Mouse (Mus musculus): Measurements from ENCODE around the gene Ttc17. TPM values are rescaled to one million over a fixed set of nuclear protein-coding genes. Genes with fewer than 3 reads are reported as not detected.

Ttc17 gene
- polyA plus RNA-seq, 1 experiment from 2014 or later = 13.7 TPM

DNA sequence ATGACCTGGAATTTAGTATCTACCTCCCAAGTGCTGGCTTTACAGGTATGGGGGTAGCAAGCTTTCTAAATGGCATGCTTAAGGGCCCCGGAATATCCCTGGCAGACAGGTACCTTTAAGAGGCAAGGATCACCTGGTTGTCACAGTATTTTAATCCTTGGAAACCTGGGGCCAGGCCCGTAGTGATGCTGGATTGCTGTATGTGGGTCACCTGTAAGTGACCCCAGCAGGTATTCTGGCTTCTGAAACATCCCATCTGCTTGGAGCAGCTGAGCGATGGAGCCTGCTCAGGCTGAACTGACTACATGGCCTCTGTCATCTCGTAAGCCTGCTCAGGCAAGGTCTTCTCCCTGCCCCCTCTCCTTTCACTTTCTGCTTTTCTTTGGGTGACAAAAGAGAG lies 130.4 kb downstream of the Ttc17 start:
- no peak overlapping the region for H3K4me3 ChIP-seq (ENCODE audit: low read depth, low read length)
- WGBS = 70% methylated on average over 4 of the region's 4 CpGs
- H3K4me2 ChIP-seq (replicated peaks; ENCODE audit: low read depth, low read length) = no peak overlapping the region
- DNase-seq (ENCODE audit: low spot score) (no peak), ATAC-seq (no peak)
- H3K4me1 ChIP-seq (ENCODE audit: insufficient read depth, low read depth, low read length) = no peaks in the 10 kb centered on the region; the same call in 1 of the 2 replicates
- no peak overlapping the region for H3K27ac ChIP-seq (ENCODE audit: low read length)
- H3K27me3 ChIP-seq (replicated peaks; ENCODE audit: insufficient read depth, low read length) = 0 out of 2 replicates have a peak, but pooled peaks cover 3% of the 10 kb centered on the region
- H3K9ac ChIP-seq (replicated peaks; ENCODE audit: low read depth) = no peak overlapping the region
- no peaks in the 10 kb centered on the region for H3K9me3 ChIP-seq (ENCODE audit: low read length)
- no peaks in the 10 kb centered on the region for H3K36me3 ChIP-seq (ENCODE audit: insufficient read depth, low read length)
- TF ChIP-seq CTCF (IDR thresholded peaks at IDR 0.05) (no peak), EP300 (IDR thresholded peaks at IDR 0.05) (no peak)

DNA sequence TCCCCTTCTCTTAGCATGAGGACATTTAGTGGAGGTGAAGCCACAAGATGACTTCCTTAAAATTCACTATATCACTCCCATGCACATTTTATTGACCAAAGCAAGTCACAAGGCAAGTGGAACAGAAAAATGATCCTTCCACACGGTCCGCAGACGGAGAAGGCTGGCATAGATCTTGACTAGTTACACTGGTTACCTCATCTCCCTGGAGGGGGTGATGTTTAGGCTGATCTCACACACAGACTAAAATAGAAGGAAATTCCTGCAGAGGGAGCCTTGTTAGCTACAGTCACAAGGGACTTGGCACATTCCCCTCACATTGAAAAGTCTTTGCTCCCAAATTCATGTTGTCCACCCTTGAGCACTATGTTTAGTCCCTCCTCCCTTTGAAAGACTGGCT lies 130.8 kb downstream of the Ttc17 start:
- Histone ChIP-seq H3K4me2 (replicated peaks; ENCODE audit: low read depth, low read length) (no peak overlapping the region), H3K27ac (ENCODE audit: low read length) (no peak overlapping the region), H3K9me3 (ENCODE audit: low read length) (no peaks in the 10 kb centered on the region), H3K9ac (replicated peaks; ENCODE audit: low read depth) (no peak overlapping the region), H3K4me1 (ENCODE audit: insufficient read depth, low read depth, low read length) (no peaks in the 10 kb centered on the region; the same call in 1 of the 2 replicates), H3K4me3 (ENCODE audit: low read depth, low read length) (no peak overlapping the region), H3K36me3 (ENCODE audit: insufficient read depth, low read length) (no peaks in the 10 kb centered on the region), H3K27me3 (replicated peaks; ENCODE audit: insufficient read depth, low read length) (0 out of 2 replicates have a peak, but pooled peaks cover 3% of the 10 kb centered on the region)
- no peak for TF ChIP-seq CTCF (IDR thresholded peaks at IDR 0.05)
- no peak for TF ChIP-seq EP300 (IDR thresholded peaks at IDR 0.05)
- 77% methylated on average over 3 of the region's 3 CpGs for WGBS
- ATAC-seq (no peak), DNase-seq (ENCODE audit: low spot score) (no peak)

DNA sequence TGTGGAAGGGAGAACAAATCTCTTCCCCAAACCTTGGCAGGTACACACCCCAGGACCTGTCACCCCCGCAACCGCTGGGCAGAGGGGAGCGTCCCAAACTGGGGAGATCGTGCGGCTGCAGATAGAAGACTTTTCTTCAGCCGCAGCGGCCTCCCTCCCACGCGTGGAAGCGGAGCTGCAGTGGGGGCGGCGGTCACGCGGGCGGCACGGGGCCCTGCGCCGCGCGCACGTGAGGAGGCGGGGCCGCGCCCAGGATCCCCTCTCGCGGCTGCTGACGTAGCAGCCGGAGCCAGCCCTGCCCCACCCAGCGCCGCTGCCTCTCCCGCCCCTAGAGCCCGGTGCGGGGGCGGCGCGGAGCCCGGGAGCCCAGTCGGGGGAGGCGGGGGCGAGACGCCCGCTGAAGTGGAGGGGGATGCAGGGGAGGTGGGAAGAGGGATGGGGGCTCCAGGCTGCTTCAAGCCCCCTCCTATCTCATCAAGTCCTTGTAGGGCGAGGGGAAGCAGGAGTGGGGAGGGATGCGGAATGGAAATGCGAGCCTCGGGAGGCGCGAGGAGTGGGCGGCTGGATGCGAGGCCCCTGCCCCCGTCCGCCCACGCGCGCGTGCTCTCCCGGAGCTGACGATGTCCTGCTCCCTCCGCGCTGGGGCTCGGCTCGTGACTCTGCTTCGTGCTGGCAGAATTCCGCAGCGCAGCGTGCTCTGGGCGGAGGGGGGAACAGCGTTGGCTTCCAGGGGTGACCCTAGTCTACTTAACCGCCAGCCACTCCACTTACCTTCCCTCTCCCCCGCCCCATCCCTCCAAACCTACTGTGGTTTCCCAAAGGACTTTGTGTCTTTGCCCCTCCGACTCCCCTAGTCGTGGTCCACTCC lies 133.1 kb downstream of the Ttc17 start:
- WGBS = under 1% methylated on average over 50 of the region's 72 CpGs
- peak; percentile 65 for DNase-seq (ENCODE audit: low spot score)
- no peaks in the 10 kb centered on the region for H3K9me3 ChIP-seq (ENCODE audit: low read length)
- 0 out of 2 replicates have a peak, but pooled peaks cover 3% of the 10 kb centered on the region for H3K27me3 ChIP-seq (replicated peaks; ENCODE audit: insufficient read depth, low read length)
- ATAC-seq = peak; percentile 91
- H3K27ac ChIP-seq (ENCODE audit: low read length) = no peak overlapping the region
- H3K36me3 ChIP-seq (ENCODE audit: insufficient read depth, low read length) = no peaks in the 10 kb centered on the region
- H3K4me2 ChIP-seq (replicated peaks; ENCODE audit: low read depth, low read length) = peak overlapping the region; percentile 99
- H3K4me1 ChIP-seq (ENCODE audit: insufficient read depth, low read depth, low read length) = no peaks in the 10 kb centered on the region; the same call in 1 of the 2 replicates
- TF ChIP-seq EP300 (IDR thresholded peaks at IDR 0.05) (no peak), CTCF (IDR thresholded peaks at IDR 0.05) (no peak)
- H3K9ac ChIP-seq (replicated peaks; ENCODE audit: low read depth) = peak overlapping the region; percentile 26; the same call in 1 of the 2 replicates
- peak overlapping the region; percentile 51 for H3K4me3 ChIP-seq (ENCODE audit: low read depth, low read length)

DNA sequence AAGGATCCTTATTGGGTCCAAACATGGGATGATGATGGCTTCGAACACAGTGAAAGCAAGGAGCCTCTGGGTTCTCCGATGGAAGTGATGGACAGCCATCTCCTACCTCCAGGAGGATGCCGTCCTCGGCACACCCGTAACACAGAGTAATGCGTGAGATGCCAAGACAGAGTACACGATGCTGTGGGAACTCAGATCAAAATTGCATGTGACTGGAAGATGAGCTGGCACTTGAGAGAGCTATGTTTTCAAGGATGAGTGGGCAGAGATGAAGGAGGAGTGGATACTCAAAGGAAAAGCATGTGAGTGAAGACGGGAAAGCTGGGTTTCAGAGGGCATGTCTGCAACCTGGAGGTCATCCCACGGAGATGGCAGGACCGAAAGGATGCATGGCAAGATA lies 135.3 kb downstream of the Ttc17 start:
- WGBS = 84% methylated on average over 10 of the region's 10 CpGs
- H3K4me2 ChIP-seq (replicated peaks; ENCODE audit: low read depth, low read length) = no peak overlapping the region
- H3K9ac ChIP-seq (replicated peaks; ENCODE audit: low read depth) = no peak overlapping the region
- H3K4me3 ChIP-seq (ENCODE audit: low read depth, low read length) = no peak overlapping the region
- no peak for DNase-seq (ENCODE audit: low spot score)
- 0 out of 2 replicates have a peak, but pooled peaks cover 3% of the 10 kb centered on the region for H3K27me3 ChIP-seq (replicated peaks; ENCODE audit: insufficient read depth, low read length)
- no peaks in the 10 kb centered on the region for H3K36me3 ChIP-seq (ENCODE audit: insufficient read depth, low read length)
- TF ChIP-seq EP300 (IDR thresholded peaks at IDR 0.05) (no peak), CTCF (IDR thresholded peaks at IDR 0.05) (no peak)
- no peaks in the 10 kb centered on the region for H3K9me3 ChIP-seq (ENCODE audit: low read length)
- no peaks in the 10 kb centered on the region; the same call in 1 of the 2 replicates for H3K4me1 ChIP-seq (ENCODE audit: insufficient read depth, low read depth, low read length)
- no peak overlapping the region for H3K27ac ChIP-seq (ENCODE audit: low read length)
- no peak for ATAC-seq

DNA sequence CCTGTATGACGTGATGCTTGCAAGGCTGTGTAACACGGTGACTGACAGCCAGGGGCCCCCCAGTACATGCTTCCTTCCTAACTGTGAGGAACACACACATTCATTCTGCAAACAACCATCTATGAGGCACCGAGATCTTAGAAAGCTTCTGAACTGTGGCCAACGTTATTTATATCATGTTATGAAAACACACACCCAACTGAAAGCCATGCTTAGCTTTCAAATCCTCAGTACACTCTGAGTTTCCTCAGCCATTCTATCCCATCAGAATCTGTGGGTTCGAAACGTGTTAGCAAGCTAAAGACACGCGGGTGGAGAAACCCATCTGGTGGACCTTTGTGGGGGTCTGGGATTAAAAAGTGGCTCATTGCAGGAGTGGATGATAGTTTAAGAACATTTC lies 137.7 kb downstream of the Ttc17 start:
- ATAC-seq (no peak), DNase-seq (ENCODE audit: low spot score) (no peak)
- no peak overlapping the region for H3K27ac ChIP-seq (ENCODE audit: low read length)
- no peaks in the 10 kb centered on the region for H3K9me3 ChIP-seq (ENCODE audit: low read length)
- TF ChIP-seq CTCF (IDR thresholded peaks at IDR 0.05) (no peak), EP300 (IDR thresholded peaks at IDR 0.05) (no peak)
- WGBS = 68% methylated on average over 8 of the region's 8 CpGs
- no peak overlapping the region for H3K9ac ChIP-seq (replicated peaks; ENCODE audit: low read depth)
- no peaks in the 10 kb centered on the region for H3K36me3 ChIP-seq (ENCODE audit: insufficient read depth, low read length)
- H3K27me3 ChIP-seq (replicated peaks; ENCODE audit: insufficient read depth, low read length) = 0 out of 2 replicates have a peak, but pooled peaks cover 3% of the 10 kb centered on the region
- H3K4me3 ChIP-seq (ENCODE audit: low read depth, low read length) = no peak overlapping the region
- peaks cover 5% of the 10 kb centered on the region; the same call in 1 of the 2 replicates for H3K4me1 ChIP-seq (ENCODE audit: insufficient read depth, low read depth, low read length)
- no peak overlapping the region for H3K4me2 ChIP-seq (replicated peaks; ENCODE audit: low read depth, low read length)

DNA sequence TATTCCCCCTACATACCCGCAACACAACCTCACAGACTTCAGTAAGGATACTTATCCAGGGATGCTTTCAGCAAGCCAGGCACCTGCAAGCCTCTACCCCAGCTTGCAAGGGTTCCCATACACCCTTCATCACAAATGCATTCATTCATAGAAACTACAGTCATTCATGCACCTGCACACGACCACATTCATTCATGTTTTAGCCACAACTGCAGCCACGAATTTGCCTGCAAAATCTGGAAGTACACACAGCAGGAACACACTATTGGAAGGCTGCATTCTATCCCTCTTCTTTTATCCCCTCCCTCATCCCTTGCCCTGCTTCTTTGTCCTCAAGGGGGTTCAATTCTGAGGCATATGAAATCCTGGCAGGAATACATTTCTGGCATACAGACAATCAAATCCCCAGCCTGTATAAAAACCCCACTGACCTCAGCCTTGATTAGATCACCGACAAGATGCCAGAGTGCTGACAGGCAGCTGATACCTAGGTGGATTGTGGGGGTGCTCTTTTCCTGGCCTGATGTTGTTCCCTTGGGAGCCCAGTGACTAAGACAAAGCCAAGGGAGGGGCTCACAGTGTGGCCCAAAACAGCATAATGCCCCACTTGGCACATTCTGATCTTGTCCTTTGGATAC lies 139.2 kb downstream of the Ttc17 start:
- Histone ChIP-seq H3K36me3 (ENCODE audit: insufficient read depth, low read length) (no peaks in the 10 kb centered on the region), H3K4me2 (replicated peaks; ENCODE audit: low read depth, low read length) (no peak overlapping the region), H3K9me3 (ENCODE audit: low read length) (no peaks in the 10 kb centered on the region), H3K9ac (replicated peaks; ENCODE audit: low read depth) (no peak overlapping the region), H3K4me1 (ENCODE audit: insufficient read depth, low read depth, low read length) (0 out of 2 replicates have a peak, but pooled peaks cover 5% of the 10 kb centered on the region), H3K27me3 (replicated peaks; ENCODE audit: insufficient read depth, low read length) (0 out of 2 replicates have a peak, but pooled peaks cover 3% of the 10 kb centered on the region), H3K4me3 (ENCODE audit: low read depth, low read length) (no peak overlapping the region), H3K27ac (ENCODE audit: low read length) (no peak overlapping the region)
- TF ChIP-seq EP300 (IDR thresholded peaks at IDR 0.05) (no peak), CTCF (IDR thresholded peaks at IDR 0.05) (no peak)
- ATAC-seq = no peak
- DNase-seq (ENCODE audit: low spot score) = no peak
- WGBS = 33% methylated on average over 4 of the region's 4 CpGs
